Mouse (Mus musculus): ENCODE measurements at regions not wholly inside any gene's neighbourhood (a gene's known extent, or its start where the extent isn't known, plus 50 kb on each side); places are given as distances from the start of the nearest gene placed in this dataset.

DNA sequence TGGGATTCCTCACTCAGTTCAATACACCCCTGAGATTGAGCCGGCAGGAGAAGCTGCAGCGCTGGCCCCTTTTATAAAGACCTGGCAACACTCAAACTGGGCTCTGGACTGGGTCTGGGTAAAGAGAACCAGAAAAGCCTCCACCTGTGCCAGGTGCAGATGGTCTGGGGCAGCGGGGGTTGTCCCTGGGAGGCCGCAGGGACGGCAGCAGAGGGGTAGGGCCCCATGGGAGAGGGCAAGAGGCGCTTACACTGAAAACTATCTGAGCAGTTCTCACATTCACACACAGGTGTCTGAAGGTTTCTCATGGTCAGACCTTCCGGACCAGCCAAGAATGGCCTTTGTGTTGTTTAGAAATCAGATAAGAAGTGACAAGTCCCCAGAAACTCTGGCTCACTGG, 356.1 kb upstream of the Prox1 start:
- Histone ChIP-seq H3K36me3 (ENCODE audit: control insufficient read depth, insufficient read depth, low read length) (no peaks in the 10 kb centered on the region), H3K4me1 (ENCODE audit: control insufficient read depth, insufficient read depth, low read length) (no peaks in the 10 kb centered on the region), H3K4me3 (ENCODE audit: insufficient read depth, low read depth, low read length) (no peak overlapping the region), H3K27me3 (replicated peaks; ENCODE audit: control insufficient read depth, insufficient read depth, low read length) (no peaks in the 10 kb centered on the region), H3K27ac (ENCODE audit: insufficient read depth, low read depth, low read length) (no peak overlapping the region)
- WGBS: 23% methylated on average over 7 of the region's 7 CpGs
- DNase-seq: no peak
- TF ChIP-seq POLR2A (IDR thresholded peaks at IDR 0.05; ENCODE audit: low read depth, low read length) (no peak), CTCF (conservative IDR thresholded peaks at IDR 0.05; ENCODE audit: insufficient read depth, insufficient read length, low read depth, low read length) (no peak)

DNA sequence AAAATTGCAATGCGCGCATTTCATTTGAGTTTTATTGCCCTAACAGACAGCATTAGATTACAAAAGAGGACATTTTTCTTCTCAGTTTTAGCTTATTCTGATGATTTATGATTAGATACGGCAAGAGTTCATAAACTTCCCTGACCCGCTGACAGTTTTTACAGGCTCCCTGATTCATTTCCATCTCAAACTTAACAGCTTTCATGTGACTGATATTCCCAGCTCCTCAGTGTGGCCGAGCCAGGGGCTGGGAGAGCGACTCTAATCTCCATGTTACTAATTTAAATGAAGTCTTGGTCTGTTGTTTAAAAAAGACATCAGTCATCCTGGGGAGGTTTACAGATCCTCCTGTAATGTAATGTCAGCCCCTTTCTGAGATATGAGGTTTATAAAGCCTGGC, 355.5 kb upstream of the Prox1 start:
- H3K36me3 ChIP-seq (ENCODE audit: control insufficient read depth, insufficient read depth, low read length): no peaks in the 10 kb centered on the region
- 46% methylated on average over 6 of the region's 6 CpGs for WGBS
- H3K27ac ChIP-seq (ENCODE audit: insufficient read depth, low read depth, low read length): no peak overlapping the region
- no peak overlapping the region for H3K4me3 ChIP-seq (ENCODE audit: insufficient read depth, low read depth, low read length)
- H3K4me1 ChIP-seq (ENCODE audit: control insufficient read depth, insufficient read depth, low read length): no peaks in the 10 kb centered on the region
- TF ChIP-seq CTCF (conservative IDR thresholded peaks at IDR 0.05; ENCODE audit: insufficient read depth, insufficient read length, low read depth, low read length) (no peak), POLR2A (IDR thresholded peaks at IDR 0.05; ENCODE audit: low read depth, low read length) (no peak)
- DNase-seq: no peak
- no peaks in the 10 kb centered on the region for H3K27me3 ChIP-seq (replicated peaks; ENCODE audit: control insufficient read depth, insufficient read depth, low read length)

DNA sequence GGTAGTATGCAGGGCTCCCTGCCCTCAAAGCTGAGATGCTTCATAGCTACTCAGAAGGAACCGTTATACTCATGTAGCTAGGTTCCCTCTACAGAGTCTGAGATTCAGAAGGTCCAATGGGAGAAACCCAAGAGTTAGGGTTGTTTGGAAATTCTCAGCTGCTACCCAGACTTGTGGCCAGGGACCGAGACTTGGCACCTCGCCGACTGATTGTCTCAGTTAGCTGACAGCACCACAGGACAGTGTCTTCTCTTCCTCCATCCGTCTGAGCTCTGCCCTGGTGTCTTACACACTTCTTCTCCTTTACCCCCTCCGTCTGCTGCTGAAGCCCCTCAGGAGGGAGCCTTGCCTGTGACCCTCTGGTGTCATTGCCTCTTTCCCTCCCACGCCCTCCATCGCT, 329.6 kb upstream of the Prox1 start:
- 77% methylated on average over 8 of the region's 8 CpGs for WGBS
- TF ChIP-seq POLR2A (IDR thresholded peaks at IDR 0.05; ENCODE audit: low read depth, low read length) (no peak), CTCF (conservative IDR thresholded peaks at IDR 0.05; ENCODE audit: insufficient read depth, insufficient read length, low read depth, low read length) (no peak)
- no peak overlapping the region for H3K27ac ChIP-seq (ENCODE audit: insufficient read depth, low read depth, low read length)
- no peaks in the 10 kb centered on the region for H3K27me3 ChIP-seq (replicated peaks; ENCODE audit: control insufficient read depth, insufficient read depth, low read length)
- no peak for DNase-seq
- no peak overlapping the region for H3K4me3 ChIP-seq (ENCODE audit: insufficient read depth, low read depth, low read length)
- H3K36me3 ChIP-seq (ENCODE audit: control insufficient read depth, insufficient read depth, low read length): no peaks in the 10 kb centered on the region
- no peaks in the 10 kb centered on the region for H3K4me1 ChIP-seq (ENCODE audit: control insufficient read depth, insufficient read depth, low read length)

DNA sequence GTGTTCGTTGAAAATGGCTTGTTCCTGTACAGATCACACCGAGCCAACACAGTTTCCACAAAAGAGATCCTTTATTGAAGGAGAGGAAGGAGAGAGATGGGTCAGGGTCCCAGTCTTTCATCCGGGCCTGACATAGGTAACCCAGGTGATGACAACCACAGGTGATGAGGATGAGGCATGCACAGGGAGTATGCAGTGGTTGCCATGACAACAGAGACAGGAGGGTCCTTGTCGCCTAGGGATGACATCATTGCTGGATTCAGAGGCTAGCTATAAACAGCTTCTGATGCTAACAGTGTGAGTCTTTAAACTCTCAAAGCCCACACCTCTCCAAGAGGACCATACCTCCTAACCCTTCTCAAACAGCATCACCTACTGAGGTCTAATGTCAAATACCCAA, 327.0 kb upstream of the Prox1 start:
- Histone ChIP-seq H3K27me3 (replicated peaks; ENCODE audit: control insufficient read depth, insufficient read depth, low read length) (no peaks in the 10 kb centered on the region), H3K4me3 (ENCODE audit: insufficient read depth, low read depth, low read length) (no peak overlapping the region), H3K36me3 (ENCODE audit: control insufficient read depth, insufficient read depth, low read length) (no peaks in the 10 kb centered on the region), H3K27ac (ENCODE audit: insufficient read depth, low read depth, low read length) (no peak overlapping the region), H3K4me1 (ENCODE audit: control insufficient read depth, insufficient read depth, low read length) (no peaks in the 10 kb centered on the region)
- TF ChIP-seq POLR2A (IDR thresholded peaks at IDR 0.05; ENCODE audit: low read depth, low read length) (no peak), CTCF (conservative IDR thresholded peaks at IDR 0.05; ENCODE audit: insufficient read depth, insufficient read length, low read depth, low read length) (no peak)
- 84% methylated on average over 4 of the region's 4 CpGs for WGBS
- no peak for DNase-seq

DNA sequence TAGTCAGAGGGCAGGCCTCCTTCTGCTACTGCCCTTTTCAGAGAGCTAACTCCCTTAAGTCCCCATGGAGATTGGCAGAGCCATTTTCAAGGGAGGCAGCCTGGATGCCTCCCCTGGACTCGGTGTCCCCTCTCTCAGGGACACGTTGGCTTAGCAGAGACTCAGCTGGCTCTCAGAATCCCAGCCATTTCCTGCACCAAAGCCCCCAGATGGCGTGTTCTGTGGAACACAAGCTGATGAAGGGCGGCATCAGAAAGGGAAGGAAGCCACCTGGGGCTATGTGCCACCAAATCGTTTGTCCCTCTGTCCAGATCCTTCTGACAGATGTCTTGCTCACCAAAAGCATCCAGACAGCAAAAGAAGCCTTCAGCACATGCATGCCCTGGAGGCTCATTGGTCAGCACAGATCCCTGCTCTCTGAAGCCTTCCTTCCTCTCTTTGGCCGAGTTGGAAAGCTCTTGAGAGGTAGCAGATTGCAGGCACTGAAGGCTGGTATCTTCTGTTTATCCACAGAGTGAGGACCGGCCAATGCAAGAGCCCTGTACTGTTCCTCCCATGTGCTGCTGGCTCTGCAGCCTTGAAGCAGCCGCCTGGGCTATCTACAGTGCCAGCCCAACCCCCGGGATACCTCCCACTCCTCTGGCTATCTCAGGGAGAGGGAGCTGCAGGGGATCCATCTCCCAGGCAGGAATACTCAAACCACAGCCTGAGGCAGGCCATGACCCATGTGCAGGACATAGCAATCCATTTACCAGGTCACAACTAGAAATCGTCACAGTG, 325.4 kb upstream of the Prox1 start:
- Histone ChIP-seq H3K36me3 (ENCODE audit: control insufficient read depth, insufficient read depth, low read length) (no peaks in the 10 kb centered on the region), H3K27me3 (replicated peaks; ENCODE audit: control insufficient read depth, insufficient read depth, low read length) (no peaks in the 10 kb centered on the region), H3K27ac (ENCODE audit: insufficient read depth, low read depth, low read length) (no peak overlapping the region), H3K4me3 (ENCODE audit: insufficient read depth, low read depth, low read length) (no peak overlapping the region), H3K4me1 (ENCODE audit: control insufficient read depth, insufficient read depth, low read length) (no peaks in the 10 kb centered on the region)
- TF ChIP-seq CTCF (conservative IDR thresholded peaks at IDR 0.05; ENCODE audit: insufficient read depth, insufficient read length, low read depth, low read length): no peak
- no peak for TF ChIP-seq POLR2A (IDR thresholded peaks at IDR 0.05; ENCODE audit: low read depth, low read length)
- DNase-seq: no peak
- 63% methylated on average over 10 of the region's 10 CpGs for WGBS

DNA sequence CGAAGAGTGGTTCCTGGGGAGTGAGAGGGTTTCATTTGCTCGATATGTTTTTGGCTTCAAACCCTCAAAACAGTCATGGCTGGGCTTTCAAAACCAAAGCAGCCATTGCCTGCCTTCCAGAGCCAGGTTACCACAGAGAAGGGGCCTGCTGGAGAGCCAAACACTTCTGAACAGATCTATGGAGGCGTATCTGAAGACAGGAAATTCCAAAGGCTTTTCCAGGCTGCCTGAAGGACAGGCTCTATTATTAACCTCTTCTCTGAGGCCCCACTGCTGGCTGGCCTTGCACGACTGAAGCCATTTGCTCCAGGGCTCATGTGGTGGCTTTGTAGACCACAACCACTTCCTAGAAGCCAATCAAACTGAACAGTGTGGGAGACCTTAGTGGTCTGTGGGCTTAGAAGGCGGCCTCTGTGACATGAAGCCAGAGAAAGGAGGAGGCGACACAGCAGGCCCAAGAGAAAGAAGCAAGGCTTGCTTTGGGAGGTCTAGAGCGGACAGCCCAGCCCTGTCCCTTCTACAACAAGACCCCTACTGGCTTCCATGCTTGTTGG, 316.1 kb upstream of the Prox1 start:
- Histone ChIP-seq H3K4me1 (ENCODE audit: control insufficient read depth, insufficient read depth, low read length) (no peaks in the 10 kb centered on the region), H3K27ac (ENCODE audit: insufficient read depth, low read depth, low read length) (no peak overlapping the region), H3K36me3 (ENCODE audit: control insufficient read depth, insufficient read depth, low read length) (no peaks in the 10 kb centered on the region), H3K27me3 (replicated peaks; ENCODE audit: control insufficient read depth, insufficient read depth, low read length) (no peaks in the 10 kb centered on the region), H3K4me3 (ENCODE audit: insufficient read depth, low read depth, low read length) (no peak overlapping the region)
- no peak for DNase-seq
- 70% methylated on average over 7 of the region's 7 CpGs for WGBS
- TF ChIP-seq CTCF (conservative IDR thresholded peaks at IDR 0.05; ENCODE audit: insufficient read depth, insufficient read length, low read depth, low read length): no peak
- TF ChIP-seq POLR2A (IDR thresholded peaks at IDR 0.05; ENCODE audit: low read depth, low read length): no peak

DNA sequence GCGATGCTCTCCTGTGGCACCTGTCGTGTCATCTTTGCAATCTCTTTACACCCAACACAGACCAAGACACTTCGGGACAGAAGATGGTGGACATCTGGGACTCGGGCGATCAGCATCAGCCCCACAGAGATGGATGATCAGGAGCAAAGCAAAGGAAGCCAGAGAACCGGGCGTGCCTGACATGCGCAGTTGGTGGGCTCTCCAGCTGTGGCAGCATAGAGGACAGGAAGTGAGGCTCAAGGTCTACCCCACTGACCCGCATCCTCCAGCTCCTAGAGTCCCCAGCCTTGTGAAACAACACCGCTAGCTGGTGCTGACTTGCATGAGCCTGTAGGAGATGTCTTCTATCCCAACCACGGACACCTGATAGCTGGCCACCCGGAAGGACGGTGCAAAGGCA, 312.9 kb upstream of the Prox1 start:
- H3K27me3 ChIP-seq (replicated peaks; ENCODE audit: control insufficient read depth, insufficient read depth, low read length): no peaks in the 10 kb centered on the region
- no peak overlapping the region for H3K27ac ChIP-seq (ENCODE audit: insufficient read depth, low read depth, low read length)
- no peaks in the 10 kb centered on the region for H3K36me3 ChIP-seq (ENCODE audit: control insufficient read depth, insufficient read depth, low read length)
- TF ChIP-seq CTCF (conservative IDR thresholded peaks at IDR 0.05; ENCODE audit: insufficient read depth, insufficient read length, low read depth, low read length): no peak
- TF ChIP-seq POLR2A (IDR thresholded peaks at IDR 0.05; ENCODE audit: low read depth, low read length): no peak
- H3K4me3 ChIP-seq (ENCODE audit: insufficient read depth, low read depth, low read length): no peak overlapping the region
- DNase-seq: no peak
- no peaks in the 10 kb centered on the region for H3K4me1 ChIP-seq (ENCODE audit: control insufficient read depth, insufficient read depth, low read length)
- WGBS: 75% methylated on average over 13 of the region's 13 CpGs
